Mouse (Mus musculus) embryo, embryonic 11.5 days (tissue): ENCODE data around the gene Slc5a4b.
"Not testable (repeated sequence)": the region's sequence is repeated elsewhere in the genome, so short reads cannot be mapped to it uniquely, and the experiment has no call there.

Experiments used
- DNase-seq: peaks from one replicate; pipeline ENCODE4 v3.0.0-alpha.2; 2012; ENCODE audit warnings: low read depth, low spot score

Gene Slc5a4b

DNA sequence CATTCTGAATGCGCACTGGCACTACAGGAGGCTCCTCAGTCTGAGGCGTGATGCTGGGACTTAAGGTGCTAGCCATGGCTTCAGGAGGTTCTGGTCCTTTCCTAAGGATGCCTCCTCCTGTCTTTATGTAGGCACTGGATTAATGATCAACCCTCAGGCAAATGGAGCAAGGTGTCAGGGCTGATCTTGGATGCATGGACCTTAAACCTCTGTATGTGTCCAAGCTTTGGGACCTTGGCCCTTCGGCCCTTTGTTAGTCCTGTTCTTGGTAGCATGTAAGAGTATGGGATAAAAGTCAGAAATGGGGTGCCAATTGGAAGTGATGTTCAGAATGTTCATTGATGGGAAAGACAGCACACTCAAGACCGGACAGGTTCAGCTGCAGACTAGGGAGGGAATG, at the start of gene Slc5a4b:
Gene Slc5a4b (minus strand): TSS at position 101 of the 400 bp plus-strand sequence.
- DNase-seq = no peak

DNA sequence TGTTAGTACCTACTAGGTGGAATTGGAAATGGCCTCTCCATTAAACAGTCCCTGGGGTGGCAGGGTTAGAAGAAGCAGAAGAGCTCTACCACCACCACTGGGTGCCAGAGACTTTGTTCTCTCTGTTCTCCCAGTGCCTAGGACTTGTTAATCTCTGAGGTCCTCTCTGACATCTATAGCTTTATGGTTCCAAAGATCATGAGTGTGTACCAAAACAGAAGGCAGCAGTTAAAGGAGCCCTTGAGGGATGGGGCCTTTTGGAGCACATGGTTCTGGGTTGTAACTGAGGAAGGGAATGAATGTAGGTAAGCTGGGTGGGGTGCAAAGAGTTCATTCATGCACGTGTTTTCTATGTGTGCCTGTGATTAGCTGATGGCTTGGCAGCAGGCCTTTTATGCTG, 47.2 kb upstream of the Slc5a4b start:
- no peak for DNase-seq

DNA sequence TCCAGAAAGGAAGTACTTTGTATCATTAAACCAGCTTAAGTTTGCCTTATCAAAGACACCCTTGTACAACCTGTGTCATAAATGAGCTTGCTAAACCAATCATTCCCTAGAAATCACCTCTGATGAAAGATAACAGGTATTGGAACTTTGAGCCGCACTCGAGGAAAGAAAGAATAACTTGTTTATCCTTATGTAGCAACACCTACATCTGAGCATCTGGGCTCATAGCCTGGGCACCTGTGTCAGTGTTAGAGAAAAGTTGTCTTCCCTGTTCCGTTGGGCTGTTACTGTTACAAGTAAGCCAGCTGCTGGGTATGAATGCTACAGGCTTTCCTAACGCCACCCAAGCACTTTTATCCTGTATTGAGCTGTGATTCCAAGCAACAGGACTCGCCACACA, 46.8 kb upstream of the Slc5a4b start:
- DNase-seq = no peak

DNA sequence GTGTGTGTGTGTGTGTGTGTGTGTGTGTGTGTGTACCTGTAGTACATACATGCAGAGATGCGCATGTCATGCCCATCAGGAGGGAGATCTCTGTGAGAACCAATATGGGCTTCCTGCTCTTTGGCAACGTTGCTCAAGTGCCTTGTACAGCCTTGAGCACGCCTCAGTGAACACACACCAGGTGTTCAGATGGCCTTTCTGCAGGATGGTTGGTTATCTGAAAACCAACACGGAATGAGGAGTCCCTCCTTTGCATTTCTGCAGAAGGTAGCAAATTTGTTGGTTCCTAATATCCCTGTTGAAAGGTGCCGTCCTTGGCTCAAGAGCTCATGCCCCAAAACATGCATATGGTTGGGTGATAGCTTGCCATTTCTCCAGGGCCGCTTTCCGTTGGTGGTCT, 45.1 kb upstream of the Slc5a4b start:
- no peak for DNase-seq

DNA sequence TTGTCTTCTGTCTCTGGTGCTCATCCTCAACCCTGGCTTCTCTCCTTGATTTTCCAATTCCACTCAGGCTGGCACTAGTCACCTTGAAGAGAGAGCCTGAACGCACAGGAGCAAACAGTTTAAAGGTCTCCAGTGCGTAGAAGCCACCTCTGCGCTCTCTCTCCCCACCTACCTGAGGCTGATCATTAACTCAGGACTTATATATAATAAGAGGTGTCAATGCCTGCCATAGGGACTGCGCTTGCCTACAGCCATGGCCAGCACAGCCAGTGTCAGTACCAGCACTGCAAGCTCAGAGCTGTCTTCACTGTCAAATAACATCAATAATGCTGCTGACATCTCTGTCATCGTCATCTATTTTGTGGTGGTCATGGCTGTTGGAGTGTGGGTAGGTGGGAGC, 36.5 kb upstream of the Slc5a4b start, which contains the start of gene Slc5a4a:
Gene Slc5a4a (plus strand): TSS at position 174 of the 400 bp plus-strand sequence.
- no peak for DNase-seq

DNA sequence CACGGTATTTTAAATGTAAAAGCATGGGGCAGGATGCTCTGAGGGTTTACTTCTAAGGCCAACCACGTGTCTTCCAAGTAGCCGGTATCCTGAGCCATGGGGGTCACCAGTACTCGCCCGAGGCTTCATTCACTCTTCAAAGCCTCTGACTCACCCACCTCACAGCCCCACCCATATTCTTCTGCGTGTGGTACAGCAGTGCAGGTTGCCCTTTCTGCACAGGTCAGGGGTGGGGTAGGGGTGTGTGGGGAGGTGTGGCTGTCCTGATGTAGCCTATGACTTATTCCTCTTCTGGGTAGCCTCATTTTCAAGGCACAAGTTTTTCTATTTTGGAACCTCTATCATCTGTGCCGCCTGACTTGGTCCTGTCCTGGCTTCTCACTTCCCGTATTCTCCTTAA, 36.1 kb upstream of the Slc5a4b start:
- DNase-seq = no peak

DNA sequence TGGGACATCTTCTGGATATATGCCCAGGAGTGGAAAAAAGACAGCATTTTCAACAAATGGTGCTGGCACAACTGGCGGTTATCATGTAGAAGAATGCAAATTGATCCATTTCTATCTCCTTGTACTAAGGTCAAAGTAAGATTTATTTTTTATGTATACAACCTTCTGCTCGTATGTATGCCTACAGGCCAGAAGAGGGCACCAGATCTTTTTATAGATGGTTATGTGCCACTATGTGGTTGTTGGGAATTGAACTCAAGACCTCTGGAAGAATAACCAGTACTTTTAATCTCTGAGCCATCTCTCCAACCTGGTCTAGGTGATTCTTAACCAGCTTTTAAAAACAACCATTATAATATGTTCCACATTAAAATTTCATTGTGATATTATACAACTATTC, 25.6 kb upstream of the Slc5a4b start:
- no peak for DNase-seq

DNA sequence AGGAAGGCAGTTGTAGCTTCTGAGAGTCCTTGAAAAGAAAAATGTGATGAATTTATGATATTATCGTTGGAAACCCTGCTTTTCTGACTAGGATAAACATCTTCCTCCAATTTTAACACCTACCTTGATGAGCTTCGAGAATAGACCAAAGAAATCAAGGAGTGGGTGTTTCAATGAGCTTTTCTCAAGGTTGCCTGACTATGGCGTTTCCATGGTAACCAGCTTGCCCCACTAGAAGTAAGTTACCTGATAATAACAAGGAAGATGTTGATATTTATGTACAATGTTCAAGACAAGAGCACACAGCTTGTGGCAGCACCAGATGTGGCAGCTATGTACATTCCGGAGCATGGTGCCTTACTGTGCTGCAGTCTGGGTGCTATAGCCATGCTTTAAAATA, 21.7 kb upstream of the Slc5a4b start:
- DNase-seq = no peak

DNA sequence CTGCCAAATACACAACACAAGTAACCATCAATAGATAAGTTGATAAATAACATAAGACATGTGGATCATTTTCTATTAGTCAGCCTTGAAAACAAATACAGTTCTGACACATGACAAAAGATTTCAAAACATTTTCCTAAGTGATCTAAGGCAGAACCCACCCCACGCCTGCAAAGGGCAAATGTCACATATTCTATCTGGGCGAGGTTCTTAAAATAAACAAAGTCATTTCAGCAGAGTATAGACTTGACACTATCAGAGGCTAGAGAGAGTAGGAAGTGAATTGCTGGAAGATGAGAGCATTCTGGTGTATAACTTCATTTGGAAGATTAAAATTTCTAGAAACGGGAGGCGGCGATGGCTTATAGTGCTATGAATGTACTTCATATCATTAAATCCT, 10.7 kb upstream of the Slc5a4b start:
- DNase-seq = no peak

DNA sequence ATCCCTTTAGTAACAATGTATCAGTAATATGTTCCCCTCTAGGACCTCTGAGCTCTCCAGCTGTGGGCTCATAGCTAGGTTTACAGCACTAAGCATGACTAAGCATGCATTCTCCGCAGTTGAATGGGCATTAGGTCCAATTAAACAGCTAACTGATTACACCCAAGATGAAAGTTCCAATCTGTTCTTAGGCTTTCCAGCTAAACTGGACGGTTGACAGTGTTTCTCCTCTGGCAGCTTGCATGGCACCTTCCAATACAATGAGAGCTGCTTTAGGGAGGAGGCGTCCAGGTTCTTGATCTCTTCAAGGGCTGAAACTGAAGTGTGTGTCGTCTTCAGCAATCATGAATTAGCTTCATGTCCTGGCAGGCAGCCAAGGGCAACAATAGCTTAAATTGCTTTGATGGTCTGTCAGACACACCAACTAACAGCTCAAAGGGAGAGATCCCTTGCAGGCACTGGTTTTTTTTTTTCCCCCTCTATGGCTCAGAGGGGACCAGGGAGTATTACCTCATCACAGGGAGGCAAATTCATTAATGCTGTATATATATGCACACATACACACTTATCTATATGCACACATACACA, 9.5 kb upstream of the Slc5a4b start:
- no peak for DNase-seq

DNA sequence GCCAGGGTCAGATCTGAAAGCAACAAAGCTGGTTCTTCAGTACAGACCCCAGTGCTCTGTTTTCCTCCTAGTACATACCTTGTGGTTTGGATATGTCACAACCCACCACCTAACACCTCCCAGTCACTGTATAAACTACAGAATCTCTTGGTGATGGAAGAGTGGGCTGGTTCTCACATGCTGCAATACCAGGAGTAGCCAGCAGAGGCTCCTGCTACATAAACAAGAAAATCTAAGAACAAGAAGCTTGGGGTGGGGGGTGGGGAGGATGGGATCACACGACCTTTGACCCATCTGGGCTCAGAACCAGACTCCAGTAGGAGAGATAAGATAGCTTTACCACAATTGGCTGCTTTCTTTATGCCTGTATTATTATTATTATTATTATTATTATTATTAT, 8.0 kb upstream of the Slc5a4b start:
- DNase-seq = peak; percentile 14

DNA sequence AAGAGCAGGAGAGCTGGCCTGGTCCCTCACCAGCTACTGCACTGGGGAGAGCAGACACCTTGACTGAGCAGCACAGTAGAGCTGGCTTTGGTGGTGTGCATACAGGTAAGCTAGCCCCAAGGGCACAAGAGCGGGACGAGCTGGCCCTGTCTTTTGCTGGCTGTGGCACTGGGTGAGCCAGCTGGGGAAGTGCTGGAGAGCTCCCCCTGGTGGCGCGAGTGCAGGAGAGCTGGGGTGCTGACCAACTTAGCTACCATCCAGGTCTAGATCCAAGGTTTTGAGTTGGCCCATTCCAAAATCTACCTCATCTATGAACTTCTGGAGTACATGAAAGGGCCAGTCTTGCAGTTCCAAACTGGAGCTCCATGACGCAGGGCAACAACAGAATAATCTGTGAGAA, 7.2 kb upstream of the Slc5a4b start:
- peak; percentile 19 for DNase-seq

DNA sequence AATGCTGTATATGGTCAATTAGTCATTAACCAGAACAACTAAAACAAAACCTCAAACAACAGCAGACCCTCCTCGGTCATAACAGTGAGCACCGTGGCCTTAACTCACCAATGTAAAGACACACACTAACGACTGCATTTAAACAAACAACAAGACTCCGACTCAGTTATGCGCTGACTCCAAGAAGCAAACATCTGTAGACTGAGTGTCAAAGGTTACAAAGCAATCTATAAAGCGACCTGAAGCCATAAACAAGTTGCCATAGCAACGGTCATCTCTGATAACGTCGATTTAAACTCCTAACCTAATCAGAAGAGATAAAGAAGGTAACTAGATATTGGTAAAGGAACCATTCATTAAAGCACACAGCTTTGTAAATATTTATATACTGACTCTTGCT, 13.4 kb downstream of the Slc5a4b start:
- no peak for DNase-seq

DNA sequence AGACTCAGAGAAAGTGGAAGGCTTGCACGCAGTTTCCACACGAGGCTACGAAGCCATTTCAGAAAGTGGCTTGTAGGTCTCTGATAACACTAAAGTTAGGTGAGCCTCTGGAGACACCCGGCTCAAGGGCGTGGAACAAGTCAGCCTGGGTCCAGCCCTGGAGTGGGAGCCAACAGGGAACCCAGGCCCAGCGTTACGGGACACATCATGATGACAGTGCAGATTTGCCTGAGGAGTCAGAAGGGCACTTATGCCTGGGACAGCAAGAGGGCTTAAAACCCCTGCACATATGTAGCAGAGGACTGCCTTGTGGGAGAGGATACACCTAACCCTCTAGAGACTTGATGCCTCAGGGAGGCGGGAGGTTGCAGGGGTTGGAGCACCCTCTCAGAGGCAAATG, 14.2 kb downstream of the Slc5a4b start:
- DNase-seq = no peak

DNA sequence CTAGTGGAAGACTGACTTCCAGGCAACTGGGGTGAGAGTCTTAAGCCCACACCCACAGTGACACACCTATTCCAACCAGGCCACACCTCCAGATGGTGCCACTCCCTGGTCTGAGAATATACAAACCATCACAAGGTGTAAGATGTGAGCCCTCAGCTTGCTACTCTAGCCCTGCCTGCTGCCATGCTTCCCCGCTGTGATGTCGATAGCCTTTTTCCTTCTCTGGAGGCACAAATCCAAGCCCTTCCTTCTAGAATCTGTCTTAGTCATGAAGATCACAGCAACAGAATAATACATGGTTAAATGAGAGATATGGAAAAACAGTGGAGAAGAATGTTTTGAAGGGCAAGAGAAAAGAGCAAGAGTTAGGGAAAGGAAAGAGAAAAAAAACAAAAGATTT, 33.8 kb downstream of the Slc5a4b start:
- not testable (repeated sequence) for DNase-seq

DNA sequence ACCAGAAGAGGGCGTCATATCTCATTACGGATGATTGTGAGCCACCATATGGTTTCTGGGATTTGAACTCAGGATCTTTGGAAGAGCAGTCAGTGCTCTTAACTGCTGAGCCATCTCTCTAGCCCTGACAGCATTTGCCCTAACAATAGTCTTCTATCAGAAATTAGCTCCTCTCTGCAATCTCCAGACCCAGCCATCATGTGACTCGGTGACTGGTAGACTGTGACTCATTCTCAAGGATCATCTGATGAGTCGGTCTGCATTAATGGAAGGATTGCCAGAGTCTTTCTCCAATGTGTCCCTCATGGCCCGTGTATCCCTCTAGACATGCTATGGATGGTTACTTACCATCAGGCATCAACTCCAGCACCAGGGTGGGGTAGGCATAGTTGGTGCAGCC, 38.7 kb downstream of the Slc5a4b start:
- DNase-seq = not testable (repeated sequence)

DNA sequence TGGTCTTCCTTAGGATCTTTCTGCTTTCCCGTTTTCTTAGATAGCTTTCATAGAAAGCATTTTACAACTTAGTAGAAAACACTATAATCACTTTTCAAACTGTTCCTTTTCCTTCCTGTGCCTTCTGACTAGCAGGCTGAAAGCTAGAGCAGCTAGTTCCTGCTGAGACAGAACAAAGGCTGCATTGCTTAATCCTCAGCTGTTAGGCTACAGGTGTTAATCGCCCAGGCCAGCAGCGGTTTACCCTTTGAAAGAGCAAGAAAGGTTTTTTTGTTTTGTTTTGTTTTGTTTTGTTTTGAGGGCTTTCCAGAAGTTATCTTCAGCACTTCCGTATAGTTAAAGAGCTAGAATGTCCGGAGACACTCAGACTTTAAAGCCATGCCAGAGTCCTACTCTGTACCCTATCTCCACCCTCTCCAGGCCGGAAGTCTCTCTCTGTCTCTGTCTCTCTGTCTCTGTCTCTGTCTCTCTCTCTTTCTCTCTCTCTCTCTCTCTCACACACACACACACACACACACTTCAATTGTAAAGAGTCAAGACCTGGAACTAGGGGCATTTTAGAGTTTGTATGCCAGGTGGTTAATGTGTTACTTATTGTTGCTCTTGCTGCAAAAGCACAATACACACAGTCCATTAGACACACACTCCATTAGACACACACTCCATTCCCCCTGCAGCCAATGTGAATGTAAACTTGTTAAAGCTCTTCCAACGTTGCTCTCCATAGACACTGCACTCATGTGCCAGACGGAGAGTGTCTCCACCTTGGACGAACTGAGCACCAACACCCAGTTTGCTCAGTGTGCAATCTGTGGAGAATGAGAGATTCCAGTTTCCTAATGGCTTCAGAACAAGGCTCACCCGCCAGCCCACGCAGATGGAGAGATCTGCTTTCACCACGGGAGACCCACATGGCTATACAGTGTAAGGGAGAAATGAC, 42.8 kb downstream of the Slc5a4b start:
- DNase-seq = no peak

DNA sequence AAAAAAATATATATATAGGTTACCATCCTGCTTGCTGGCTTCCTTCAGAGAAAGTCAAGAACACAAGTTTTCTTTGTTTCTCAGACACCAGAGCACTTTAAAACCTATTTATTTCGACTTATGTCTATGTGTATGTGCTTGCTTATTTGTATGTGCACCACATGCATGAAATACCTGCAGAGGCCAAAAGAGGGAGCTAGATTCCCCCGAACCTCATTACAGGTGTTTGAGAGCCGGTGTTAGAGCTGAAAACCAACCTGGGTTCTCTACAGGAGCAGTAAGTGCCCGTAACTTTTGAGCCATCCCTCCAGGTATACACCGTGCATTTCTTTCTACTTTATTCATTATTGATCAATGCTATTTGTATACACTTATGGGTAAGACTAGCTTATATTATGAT, 48.3 kb downstream of the Slc5a4b start:
- DNase-seq = no peak

DNA sequence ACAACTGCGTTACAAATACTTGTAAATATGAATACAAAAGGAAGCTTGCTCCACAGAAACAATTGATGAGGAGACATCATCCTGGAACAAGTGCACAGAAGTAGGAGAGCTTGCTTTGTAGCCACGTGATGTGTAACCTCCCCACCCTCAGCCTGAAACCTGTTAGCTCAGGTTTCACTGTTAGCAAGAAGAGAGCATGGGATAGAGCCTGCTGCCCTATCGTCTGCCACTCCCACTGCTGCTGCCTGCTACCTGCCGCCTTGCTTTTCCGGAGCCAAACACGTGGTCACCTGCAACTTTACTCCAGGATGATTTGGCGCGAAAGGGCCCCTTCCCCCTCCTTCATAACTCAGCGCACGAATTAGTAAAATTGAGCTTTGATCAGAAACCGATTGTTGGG, 58.9 kb downstream of the Slc5a4b start:
- no peak for DNase-seq

DNA sequence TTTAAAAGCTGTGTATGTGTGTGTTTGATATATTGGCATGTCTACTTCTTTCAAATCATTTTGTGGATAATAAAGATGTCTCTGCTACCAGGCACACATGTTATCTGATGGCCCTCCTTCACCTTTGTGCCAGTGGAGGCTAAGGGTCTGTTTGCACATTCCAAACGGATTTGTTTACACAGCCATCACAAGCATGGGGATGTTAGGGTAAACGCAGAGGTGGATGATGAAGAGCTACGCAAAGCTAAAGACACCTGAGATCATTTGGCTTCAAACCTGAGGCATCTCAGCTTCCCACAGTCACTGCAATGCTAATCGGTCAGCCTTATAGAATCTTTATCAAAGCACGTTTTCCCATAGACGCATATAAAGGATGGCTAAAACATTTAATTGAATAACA, 61.8 kb downstream of the Slc5a4b start:
- no peak for DNase-seq

DNA sequence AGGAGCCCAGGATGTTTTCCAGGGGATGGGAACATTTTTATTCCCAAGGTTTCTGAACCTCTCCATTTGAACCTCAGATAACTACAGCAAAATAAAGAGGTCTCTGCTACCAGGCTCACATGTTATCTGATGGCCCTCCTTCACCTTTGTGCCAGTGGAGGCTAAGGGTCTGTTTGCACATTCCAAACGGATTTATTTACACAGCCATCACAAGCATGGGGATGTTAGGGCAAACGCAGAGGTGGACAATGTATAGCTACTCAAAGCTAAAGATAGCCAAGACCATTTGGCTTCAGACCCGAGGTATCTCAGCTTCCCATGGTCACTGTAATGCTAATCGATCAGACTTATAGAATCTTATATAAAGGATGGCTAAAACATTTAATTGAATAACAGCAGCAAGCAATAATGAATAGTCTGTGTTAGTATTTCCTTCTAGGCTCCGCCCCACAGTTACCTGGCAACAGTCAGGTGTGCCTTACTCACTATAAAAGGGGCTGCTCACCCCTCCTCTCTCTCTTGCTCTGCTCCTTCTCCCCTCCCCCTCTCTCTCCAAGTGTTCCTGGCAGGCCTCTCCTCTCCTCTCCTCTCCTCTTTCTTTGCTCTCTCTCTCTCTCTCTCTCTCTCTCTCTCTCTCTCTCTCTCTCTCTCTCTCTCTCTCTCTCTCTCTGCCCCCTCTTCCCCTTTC, 63.4 kb downstream of the Slc5a4b start:
- DNase-seq = no peak

DNA sequence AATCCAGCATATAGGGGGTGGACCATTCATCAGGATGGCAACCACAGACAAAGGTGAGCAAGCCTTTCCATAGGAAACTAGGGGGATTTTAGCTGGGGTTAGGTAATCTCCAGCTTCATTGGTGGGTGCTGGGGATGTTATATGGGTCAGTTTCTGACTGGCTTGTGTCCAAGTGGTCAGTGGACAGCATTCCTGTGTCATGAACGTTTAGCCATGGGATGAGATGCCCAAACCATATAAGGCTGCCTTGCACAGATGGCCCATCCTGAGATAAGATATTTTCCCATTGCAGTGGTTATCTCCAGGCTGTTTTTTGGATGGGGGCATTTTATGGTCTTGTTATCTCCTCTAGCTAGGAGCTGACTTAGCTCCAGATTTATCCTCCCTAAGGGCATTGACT, 64.0 kb downstream of the Slc5a4b start:
- DNase-seq = no peak

DNA sequence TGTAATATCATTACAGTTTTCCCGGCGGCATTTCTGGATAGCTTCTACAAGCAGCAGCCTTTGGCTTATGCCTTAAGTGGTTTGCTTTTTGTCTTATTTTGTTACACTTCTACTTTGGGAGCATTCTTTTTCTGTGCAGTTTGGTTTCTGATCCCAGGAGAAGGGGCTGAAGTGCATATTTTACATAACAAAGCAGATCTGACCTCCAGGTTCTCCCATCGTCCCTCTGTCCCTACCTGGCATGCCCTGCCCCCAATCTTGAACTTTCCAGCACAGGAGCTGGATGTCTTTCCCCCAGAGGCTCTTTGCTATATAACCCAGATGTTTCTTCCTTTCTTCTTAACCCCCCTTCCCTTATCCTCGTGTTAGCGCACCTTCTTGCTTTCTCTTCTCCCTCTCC, 65.4 kb downstream of the Slc5a4b start:
- no peak for DNase-seq
